Mouse (Mus musculus): Measurements from ENCODE around the gene Chil1.

DNA sequence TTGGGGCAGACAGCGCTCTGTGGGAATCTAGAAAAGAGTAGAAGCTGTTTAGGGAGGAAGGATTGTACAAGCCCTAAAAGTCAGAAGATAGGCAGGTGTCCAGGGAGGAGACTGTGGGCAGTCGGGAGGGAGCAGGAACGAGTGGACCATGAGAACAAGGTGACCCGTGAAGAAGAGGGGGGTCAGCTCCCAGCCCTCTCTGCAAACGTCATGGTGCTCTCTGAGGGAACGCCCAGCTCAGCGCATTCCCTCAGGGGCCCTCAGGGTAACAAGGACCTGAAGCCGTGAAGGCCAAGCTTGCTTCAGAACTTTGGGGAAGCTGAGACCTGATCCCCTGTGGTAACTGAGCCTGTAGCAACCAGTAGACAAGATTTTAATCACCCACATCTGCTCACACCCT is 31.9 kb upstream of the Chil1 start:
- TF ChIP-seq POLR2A (IDR thresholded peaks at IDR 0.05; ENCODE audit: extremely low read depth, insufficient read depth, low read length) = no peak
- TF ChIP-seq CTCF (IDR thresholded peaks at IDR 0.05; ENCODE audit: low read depth, low read length) = no peak

All from liver, adult 2 months (tissue).